Mouse (Mus musculus): Measurements from ENCODE around the gene Npas2. TPM values are rescaled to one million over a fixed set of nuclear protein-coding genes. Genes with fewer than 3 reads are reported as not detected.

The Npas2 gene
- polyA plus RNA-seq, 1 experiment from 2014 or later = 0.80 TPM

GRCm38 (mm10) chr1:39410085-39410821 is 216.7 kb downstream of the Npas2 start:
- Histone ChIP-seq H3K36me3 (no peaks in the 10 kb centered on the region), H3K27me3 (no peaks in the 10 kb centered on the region), H3K9ac (no peak overlapping the region), H3K4me1 (0 out of 2 replicates have a peak, but pooled peaks cover 3% of the 10 kb centered on the region), H3K9me3 (peaks cover 4% of the 10 kb centered on the region; the same call in 1 of the 2 replicates), H3K4me2 (replicated peaks) (no peak overlapping the region), H3K27ac (no peak overlapping the region), H3K4me3 (no peak overlapping the region)
- 65% methylated on average over 19 of the region's 19 CpGs for WGBS
- no peak for ATAC-seq (ENCODE audit: low FRiP score, low read depth)

Small RNA genes within 50 kb of the gene (microRNA-seq; reads per million reads assigned to microRNA genes)
- not detected for gene Mir6349

Other genes starting within 250 kb of the Npas2 start
- gene Pdcl3, start 208.1 kb upstream of the Npas2 start, polyA plus RNA-seq (2015; fragmentation: Nextera tagmentation; extraction: Ambion mirVana) = 165 and 170 TPM in 2 replicates
- 514 and 521 TPM in 2 replicates for gene Rpl31, start 174.1 kb downstream of the Npas2 start, polyA plus RNA-seq (2015; fragmentation: Nextera tagmentation; extraction: Ambion mirVana)